Mouse (Mus musculus): Measurements from ENCODE around the gene Rab37.

The Rab37 gene

GRCm38 (mm10) chr11:115091362-115091901 is at the start of gene Rab37:
Gene Rab37, plus strand, starts transcription at chr11:115091431.
- in situ Hi-C loops (cut with MboI; ENCODE audit: low sequenced_read_pairs) = no loop called here

- in situ Hi-C loops (cut with MboI; ENCODE audit: low sequenced_read_pairs) = no loop called here
Measured at GRCm38 (mm10) chr11:115048259-115048658, 43.0 kb upstream of the Rab37 start, which contains the start of gene Cd300ld3. Gene Cd300ld3, minus strand, starts transcription at chr11:115048409.

DNA sequence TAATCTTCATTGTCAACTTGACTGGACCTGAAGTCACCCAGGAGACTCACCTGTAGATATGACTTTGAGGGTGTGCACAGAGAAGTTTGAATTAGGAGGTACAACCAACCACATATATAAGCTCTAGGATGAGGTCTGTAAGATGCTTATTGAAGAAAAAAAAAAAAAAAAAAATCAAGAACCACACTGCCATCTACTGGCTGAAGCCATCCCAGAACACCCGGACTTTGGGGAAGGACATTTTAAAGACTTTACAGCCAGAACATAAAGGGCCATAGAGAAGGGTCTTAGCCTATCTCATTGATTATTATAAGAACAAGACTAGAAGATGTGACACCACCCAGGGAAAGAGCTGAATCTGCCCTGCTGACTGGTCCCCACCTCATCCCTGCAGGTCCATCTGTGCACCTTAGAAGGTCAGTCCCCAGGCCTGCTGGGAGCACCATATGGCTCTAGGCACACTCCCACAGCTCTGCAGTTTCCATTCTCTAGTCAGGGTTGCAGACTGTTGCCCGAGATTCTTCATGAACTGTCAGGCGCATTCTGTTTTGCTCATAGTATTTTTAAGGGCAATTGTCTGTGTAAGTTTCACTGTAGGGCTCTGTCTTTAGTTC is 41.8 kb upstream of the Rab37 start:
- in situ Hi-C loops (cut with MboI; ENCODE audit: low sequenced_read_pairs) = no loop called here

- in situ Hi-C loops (cut with MboI; ENCODE audit: low sequenced_read_pairs) = no loop called here
Measured at GRCm38 (mm10) chr11:115052206-115052605, 39.0 kb upstream of the Rab37 start.

GRCm38 (mm10) chr11:115052991-115053390 is 38.2 kb upstream of the Rab37 start:
- in situ Hi-C loops (cut with MboI; ENCODE audit: low sequenced_read_pairs) = no loop called here

DNA sequence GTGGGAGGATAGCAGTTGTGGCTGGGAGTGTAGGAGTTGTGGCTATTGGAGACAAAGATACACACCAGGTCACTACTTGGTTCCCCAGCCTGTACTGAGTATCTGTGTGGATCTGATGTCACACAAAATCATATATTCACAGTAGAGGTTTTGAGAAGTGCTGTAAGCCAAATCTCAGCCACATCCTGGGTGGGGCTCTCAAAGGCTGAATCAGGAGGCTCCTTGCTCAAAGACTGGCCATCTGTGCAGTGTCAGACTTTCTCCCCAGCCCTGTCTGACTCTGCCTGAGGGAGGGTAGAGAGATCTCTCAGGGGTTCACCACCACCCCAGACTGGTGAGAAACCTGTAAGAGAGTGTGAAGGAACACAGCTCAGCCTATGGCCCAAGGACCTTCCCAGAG is 36.7 kb upstream of the Rab37 start:
- in situ Hi-C loops (cut with MboI; ENCODE audit: low sequenced_read_pairs) = no loop called here

DNA sequence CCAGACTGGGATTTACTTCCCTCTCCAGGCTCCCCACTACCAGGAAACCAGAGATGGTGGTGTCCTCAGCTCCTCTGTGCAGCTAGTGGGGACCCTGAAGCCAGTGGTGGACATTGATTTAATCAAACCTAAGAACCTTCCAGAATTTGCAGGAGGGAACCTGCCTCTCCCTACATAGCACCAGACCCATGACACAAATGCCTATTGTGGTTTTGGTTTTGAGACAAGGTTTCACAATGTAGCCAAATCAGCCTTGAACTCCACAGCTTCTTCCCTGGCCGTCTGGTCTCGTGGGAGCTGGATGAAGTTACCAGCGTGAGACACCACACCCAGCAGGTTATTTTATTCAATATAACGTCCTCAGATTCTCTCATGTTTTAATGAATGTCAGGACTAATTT is 32.5 kb upstream of the Rab37 start:
- in situ Hi-C loops (cut with MboI; ENCODE audit: low sequenced_read_pairs) = no loop called here

DNA sequence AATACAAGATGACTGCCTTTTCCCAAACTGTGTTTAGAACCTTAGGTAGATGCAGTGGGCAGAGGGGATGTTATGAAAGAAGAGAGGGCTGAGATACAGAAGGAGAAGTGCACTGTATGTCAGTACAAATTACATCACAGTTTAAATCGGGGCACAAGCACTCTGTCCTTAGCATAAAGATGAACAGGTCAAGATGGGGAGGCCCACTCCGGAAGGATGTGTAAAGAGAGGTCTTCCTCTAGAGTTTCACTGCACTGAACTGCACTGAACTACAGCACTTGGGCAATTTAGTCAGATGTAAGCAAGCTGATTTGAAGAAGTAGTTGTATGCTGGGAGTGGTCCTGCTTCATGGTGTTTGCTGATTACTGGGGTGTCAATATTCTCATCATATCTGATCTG is 31.4 kb upstream of the Rab37 start:
- in situ Hi-C loops (cut with MboI; ENCODE audit: low sequenced_read_pairs) = no loop called here

- in situ Hi-C loops (cut with MboI; ENCODE audit: low sequenced_read_pairs) = no loop called here
Measured at GRCm38 (mm10) chr11:115062077-115062476, 29.2 kb upstream of the Rab37 start, which contains the start of gene Cd300e. Gene Cd300e, minus strand, starts transcription at chr11:115062177.

GRCm38 (mm10) chr11:115066768-115067167 is 24.5 kb upstream of the Rab37 start:
- in situ Hi-C loops (cut with MboI; ENCODE audit: low sequenced_read_pairs) = no loop called here

- in situ Hi-C loops (cut with MboI; ENCODE audit: low sequenced_read_pairs) = no loop called here
Measured at GRCm38 (mm10) chr11:115071015-115071551, 20.1 kb upstream of the Rab37 start.

DNA sequence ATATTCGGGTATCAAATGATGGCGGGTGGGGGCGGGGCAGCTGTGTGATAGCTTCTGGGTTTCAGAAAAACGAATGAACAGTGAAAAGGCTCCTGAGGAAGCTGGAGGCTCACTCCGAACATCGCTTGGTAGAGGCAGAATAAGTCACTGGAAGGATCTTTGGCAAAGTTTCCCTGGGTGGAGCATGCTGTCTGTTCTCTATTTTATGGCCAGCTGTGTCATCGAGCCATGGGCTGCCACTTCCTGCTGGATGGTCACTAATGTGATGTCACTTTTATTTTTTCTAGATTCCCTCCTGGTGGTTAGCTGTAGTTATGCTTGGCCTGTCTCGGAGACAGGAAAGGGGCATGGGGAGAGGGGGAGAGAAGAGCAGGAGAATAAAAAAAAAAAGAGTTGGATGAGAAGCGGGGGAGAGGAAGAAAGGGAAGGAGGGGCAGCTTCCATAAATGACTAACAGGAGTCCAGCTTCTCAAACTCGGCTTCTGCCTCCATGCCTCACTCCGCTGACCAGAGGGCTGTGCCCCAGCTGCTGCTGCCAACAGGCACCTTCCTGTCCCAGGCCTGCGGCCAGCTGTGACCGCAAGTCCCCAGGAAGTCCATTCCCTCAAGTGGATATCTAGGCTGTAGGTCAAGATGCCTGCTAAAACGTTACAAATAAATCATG is 19.5 kb upstream of the Rab37 start:
- in situ Hi-C loops (cut with MboI; ENCODE audit: low sequenced_read_pairs) = no loop called here

- in situ Hi-C loops (cut with MboI; ENCODE audit: low sequenced_read_pairs) = no loop called here
Measured at GRCm38 (mm10) chr11:115073002-115073401, 18.2 kb upstream of the Rab37 start.

GRCm38 (mm10) chr11:115075407-115075806 is 15.8 kb upstream of the Rab37 start:
- in situ Hi-C loops (cut with MboI; ENCODE audit: low sequenced_read_pairs) = no loop called here

GRCm38 (mm10) chr11:115075859-115076258 is 15.4 kb upstream of the Rab37 start:
- in situ Hi-C loops (cut with MboI; ENCODE audit: low sequenced_read_pairs) = no loop called here

DNA sequence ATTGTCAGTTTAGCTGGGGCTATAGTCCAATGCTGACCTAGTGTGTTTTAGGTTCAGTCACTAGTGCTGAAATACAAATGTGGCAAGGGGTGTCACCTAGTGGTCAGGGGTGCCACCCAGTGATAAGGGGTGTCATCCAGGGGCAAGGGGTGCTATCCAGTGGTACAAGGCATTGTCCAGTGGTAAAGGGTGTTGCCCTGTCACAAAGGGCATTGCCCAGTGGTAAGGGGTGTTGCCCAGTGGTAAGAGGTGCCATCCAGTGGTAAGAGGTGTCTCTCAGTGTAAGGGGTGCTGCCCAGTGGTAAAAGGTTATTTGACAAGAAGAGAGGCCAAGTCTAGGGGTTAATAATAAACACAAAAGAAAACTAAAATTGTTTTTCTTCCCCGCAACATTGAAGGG is 13.8 kb upstream of the Rab37 start:
- in situ Hi-C loops (cut with MboI; ENCODE audit: low sequenced_read_pairs) = no loop called here

GRCm38 (mm10) chr11:115078680-115079079 is 12.6 kb upstream of the Rab37 start:
- in situ Hi-C loops (cut with MboI; ENCODE audit: low sequenced_read_pairs) = no loop called here

- in situ Hi-C loops (cut with MboI; ENCODE audit: low sequenced_read_pairs) = no loop called here
Measured at GRCm38 (mm10) chr11:115080886-115081285, 10.3 kb upstream of the Rab37 start.

- in situ Hi-C loops (cut with MboI; ENCODE audit: low sequenced_read_pairs) = no loop called here
Measured at GRCm38 (mm10) chr11:115081373-115081772, 9.9 kb upstream of the Rab37 start.

GRCm38 (mm10) chr11:115082196-115082595 is 9.0 kb upstream of the Rab37 start:
- in situ Hi-C loops (cut with MboI; ENCODE audit: low sequenced_read_pairs) = no loop called here

DNA sequence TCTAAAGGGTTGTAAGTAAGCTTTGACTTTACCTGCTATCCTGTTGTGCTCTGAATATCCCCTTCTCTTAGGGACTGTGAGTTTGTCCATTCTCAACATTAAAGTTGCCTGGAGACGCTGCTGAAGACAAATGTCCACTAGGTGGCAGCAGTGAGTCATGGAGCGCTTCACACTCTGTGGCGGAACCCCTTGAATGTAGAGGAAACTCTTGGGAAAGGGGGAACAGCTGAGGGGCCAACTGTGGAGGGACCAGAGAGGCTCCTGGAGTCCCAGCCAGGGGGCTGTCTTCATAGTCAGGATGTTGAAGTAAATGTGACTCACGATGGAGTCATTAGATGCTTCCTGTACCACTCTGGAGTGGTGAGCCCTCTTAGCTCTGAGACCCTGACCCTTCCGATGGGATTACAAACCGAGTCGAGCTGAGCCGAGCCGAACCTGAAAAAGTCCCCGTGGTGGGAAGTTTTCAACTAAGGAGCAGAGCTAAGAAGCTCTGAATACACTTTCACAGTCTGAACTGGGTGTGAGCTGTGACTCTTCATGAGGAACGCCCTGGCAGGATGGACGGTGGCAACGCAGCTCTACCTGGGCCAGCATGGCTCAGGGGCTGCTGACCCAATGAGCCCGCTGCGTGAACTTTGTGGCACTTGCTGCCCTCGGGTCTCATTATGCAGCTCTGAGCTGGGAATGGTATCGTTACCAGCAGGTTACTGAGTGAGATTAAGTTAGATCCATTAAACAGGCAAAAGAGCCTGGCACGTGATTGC is 7.7 kb upstream of the Rab37 start:
- in situ Hi-C loops (cut with MboI; ENCODE audit: low sequenced_read_pairs) = no loop called here

Data from CH12F3 (cell line).